Mouse (Mus musculus) lung, embryonic 15.5 days (tissue): ENCODE measurements around the gene Gm21256. TPM values are rescaled to one million over a fixed set of nuclear protein-coding genes. Genes with fewer than 3 reads are reported as not detected.
"Not testable (repeated sequence)": the region's sequence is repeated elsewhere in the genome, so short reads cannot be mapped to it uniquely, and the experiment has no call there.

Experiments used
- ATAC-seq: fragments of 200-750 bp; cut with Nextera tagmentation; 2 replicates; pipeline ENCODE4 v1.8.0; 2017; ENCODE audit warnings: moderate number of reproducible peaks, borderline replicate concordance; ENCODE audit not compliant: low FRiP score, low TSS enrichment; ENCODE audit errors: extremely low read depth
- H3K27ac ChIP-seq: fragments of 300-500 bp; sonication (generic); 2 replicates; pipeline ENCODE4 v1.5.1; 2015; ENCODE audit warnings: moderate library complexity, mild to moderate bottlenecking, inconsistent platforms
- H3K27me3 ChIP-seq: fragments of 300-500 bp; sonication (generic); 2 replicates; pipeline ENCODE4 v1.6.1; 2015; ENCODE audit warnings: inconsistent platforms
- H3K36me3 ChIP-seq: fragments of 300-500 bp; sonication (generic); 2 replicates; pipeline ENCODE4 v1.6.1; 2015; ENCODE audit warnings: inconsistent platforms
- H3K4me1 ChIP-seq: fragments of 300-500 bp; sonication (generic); 2 replicates; pipeline ENCODE4 v1.6.1; 2015; ENCODE audit warnings: inconsistent platforms
- H3K4me2 ChIP-seq: fragments of 300-500 bp; sonication (generic); 2 replicates; pipeline ENCODE4 v1.6.1; 2015; ENCODE audit warnings: inconsistent platforms, mild to moderate bottlenecking, moderate library complexity
- H3K4me3 ChIP-seq: fragments of 300-500 bp; sonication (generic); 2 replicates; pipeline ENCODE4 v1.5.1; 2015; ENCODE audit warnings: mild to moderate bottlenecking, inconsistent platforms
- H3K9ac ChIP-seq: fragments of 300-500 bp; sonication (generic); 2 replicates; pipeline ENCODE4 v1.6.1; 2015; ENCODE audit warnings: inconsistent platforms
- H3K9me3 ChIP-seq: fragments of 300-500 bp; sonication (generic); 2 replicates; pipeline ENCODE4 v1.6.1; 2016; ENCODE audit warnings: inconsistent platforms
- WGBS: fragments of 180-500 bp; shearing (Covaris S2); methylation state at CpG from one replicate; pipeline ENCODE4 v1.1.7; 2015; 5-methylcytosine and 5-hydroxymethylcytosine counted together
- polyA plus RNA-seq: library from polyadenylated mRNA; unstranded; fragments of >200 nt; fragmentation: Nextera tagmentation; extraction: Ambion mirVana; gene quantifications from 2 replicates; pipeline ENCODE4 v1.2.1, GENCODE M21; 2015

Gm21256 gene
- polyA plus RNA-seq, result not detected in 2 replicates

DNA sequence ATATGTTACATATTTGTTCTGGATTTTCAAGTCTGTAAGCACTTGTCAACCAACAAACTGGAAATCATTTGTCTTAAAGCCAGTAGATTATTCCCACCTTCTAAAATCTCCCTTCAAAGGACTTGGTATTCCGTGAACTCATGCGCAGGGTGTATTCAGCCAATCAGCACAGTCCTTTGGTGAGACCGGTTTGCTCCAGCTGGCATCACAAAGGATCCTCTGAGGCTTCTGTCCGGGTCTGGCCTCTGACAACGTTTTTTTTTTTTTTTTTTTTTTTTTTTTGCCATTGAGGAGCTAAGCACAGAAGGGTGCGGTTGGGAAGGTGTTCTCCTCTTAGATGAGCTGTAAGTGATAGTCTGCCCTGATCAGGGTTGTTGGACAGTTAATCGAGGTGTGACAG is at the start of gene Gm21256:
Gene Gm21256 (plus strand): TSS at position 301 of the 400 bp plus-strand sequence.
- not testable (repeated sequence) for H3K27me3 ChIP-seq, H3K27ac ChIP-seq, H3K4me3 ChIP-seq, H3K9ac ChIP-seq, H3K36me3 ChIP-seq, H3K4me2 ChIP-seq, H3K4me1 ChIP-seq, ATAC-seq, H3K9me3 ChIP-seq
- WGBS, result no CpG with 5 or more reads among the region's 7 CpGs

Other genes with a start within 250 kb of the Gm21256 start
- gene Gm21170, start 240.1 kb downstream of the Gm21256 start, polyA plus RNA-seq, result not detected in 2 replicates